Mouse (Mus musculus) left cerebral cortex, adult 6 months (tissue): ENCODE measurements around the gene Tshr. TPM values are rescaled to one million over a fixed set of nuclear protein-coding genes. Genes with fewer than 3 reads are reported as not detected.

Experiments used
- long read RNA-seq, 2 experiments: library from polyadenylated mRNA; unstranded; transcript quantifications; one replicate each; pipeline ENCODE4 v2.0.0; 2019 to 2020
- polyA plus RNA-seq: library from polyadenylated mRNA; unstranded; fragments of <200 nt; fragmentation: Nextera tagmentation; gene quantifications from 2 replicates; pipeline ENCODE4 v1.2.3, GENCODE M21; 2021

Gene Tshr
- polyA plus RNA-seq: 0.19 and 0.32 TPM in 2 replicates
- long read RNA-seq, experiment 1, full-length matches to known transcripts: 1 of 2 reads
- long read RNA-seq, experiment 1, partial matches to known transcripts: 0 of 2 reads
- long read RNA-seq, experiment 1, other reads (novel, unspliced or antisense): 1 of 2 reads
- long read RNA-seq, experiment 2: 0 reads

DNA sequence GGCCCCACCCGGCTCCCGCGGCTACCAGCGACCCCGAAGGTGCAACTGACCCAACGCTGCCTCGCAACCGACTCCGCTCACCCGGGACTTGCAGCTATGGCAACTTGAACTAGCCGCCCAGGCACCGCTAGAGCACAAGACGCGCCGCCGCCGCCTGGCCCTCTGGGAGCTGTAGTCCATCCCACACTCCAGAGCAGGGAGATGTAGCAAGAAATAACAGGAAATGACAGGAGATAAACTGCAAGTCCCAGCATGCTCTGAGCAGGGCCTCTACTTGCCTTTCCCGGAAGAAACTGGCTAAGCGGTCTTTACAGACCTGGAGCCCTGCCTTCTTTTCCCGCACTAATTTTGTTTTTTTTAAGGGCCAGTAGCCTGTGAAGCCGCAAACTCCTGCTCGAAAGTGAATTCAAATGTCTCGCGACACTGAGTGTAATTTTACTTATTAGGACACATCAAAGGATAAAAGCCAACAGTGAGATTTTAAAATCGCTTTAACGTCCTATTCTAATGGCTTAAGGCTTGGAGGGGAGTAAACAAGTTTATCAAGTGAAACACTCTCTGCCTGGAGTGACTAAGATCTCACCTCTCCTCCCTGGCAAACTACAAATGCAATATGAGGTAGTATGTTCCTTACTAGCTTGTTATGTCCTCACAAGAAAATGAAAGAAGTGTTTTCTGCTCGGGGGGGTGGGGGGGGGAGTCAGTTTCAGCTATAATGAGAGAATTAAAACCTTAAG lies at the start of gene Tshr, which contains the start of gene Cep128:
TSS of gene Tshr (plus strand) at position 283 of the 737 bp plus-strand sequence.
TSS of gene Cep128 (minus strand) at position 129 of the 737 bp plus-strand sequence.

DNA sequence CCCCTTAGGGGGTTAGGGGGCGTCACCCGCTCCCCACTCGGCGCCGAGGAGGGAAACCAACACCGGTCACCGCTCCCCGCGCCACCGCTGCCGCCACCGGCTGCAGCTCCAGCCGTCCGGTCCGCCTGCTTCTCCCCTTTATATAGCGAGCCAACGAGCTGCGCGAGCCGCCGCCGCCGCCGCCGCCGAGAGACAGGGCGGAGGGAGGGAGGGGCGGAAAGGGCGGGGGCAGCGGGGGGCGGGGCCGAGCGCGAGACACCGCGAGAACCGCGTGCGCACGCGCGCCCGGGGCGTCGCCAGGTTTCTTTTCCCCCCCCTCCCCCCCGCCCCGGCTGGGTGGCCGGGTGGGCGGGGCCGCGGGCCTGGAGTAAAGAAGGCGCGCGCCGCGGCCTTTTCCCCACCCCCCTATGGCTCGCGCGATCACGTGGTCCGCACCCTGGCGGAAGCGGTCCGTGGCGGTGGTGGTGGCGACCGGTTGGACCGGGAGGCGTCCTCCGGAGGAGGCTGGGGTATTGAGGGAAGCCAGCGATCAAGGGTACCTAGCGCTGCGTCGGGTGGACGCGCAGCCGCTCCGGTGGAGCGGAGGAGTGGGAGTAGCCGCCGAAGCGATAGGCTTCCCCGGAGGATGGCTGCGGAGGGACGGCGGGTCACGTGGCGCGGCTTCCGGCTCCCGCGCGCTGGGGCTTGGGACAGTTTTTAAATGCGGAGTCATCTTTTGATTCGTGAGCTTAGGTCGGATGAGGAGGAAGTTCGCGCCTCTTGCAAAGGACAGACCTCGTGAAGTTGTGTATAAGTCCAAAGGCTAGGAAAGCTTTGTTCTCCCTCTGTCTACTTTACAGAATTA lies 205.7 kb downstream of the Tshr start, which contains the start of gene Gtf2a1:
TSS of gene Gtf2a1 (minus strand) at position 641 of the 844 bp plus-strand sequence.

Other genes with a start within 250 kb of the Tshr start
- 2.7 and 5.6 TPM in 2 replicates for gene Cep128, start 154 bp upstream of the Tshr start, polyA plus RNA-seq
- gene Gtf2a1, start 205.9 kb downstream of the Tshr start, polyA plus RNA-seq: 13.3 and 26.3 TPM in 2 replicates